Mouse (Mus musculus): Measurements from ENCODE around the gene Lsm2.
"Not testable (repeated sequence)": the region's sequence is repeated elsewhere in the genome, so short reads cannot be mapped to it uniquely, and the experiment has no call there.

Lsm2 gene

GRCm38 (mm10) chr17:34956340-34956739 is 25.3 kb upstream of the Lsm2 start:
- no peak for DNase-seq (ENCODE audit: extremely low spot score, low spot score)

- not testable (repeated sequence) for DNase-seq (ENCODE audit: extremely low spot score, low spot score)
These were observed 24.4 kb upstream of the Lsm2 start for GRCm38 (mm10) chr17:34957291-34957690.

GRCm38 (mm10) chr17:34957966-34958365 is 23.7 kb upstream of the Lsm2 start:
- DNase-seq (ENCODE audit: extremely low spot score, low spot score) = not testable (repeated sequence)

- not testable (repeated sequence) for DNase-seq (ENCODE audit: extremely low spot score, low spot score)
These were observed 22.9 kb upstream of the Lsm2 start for GRCm38 (mm10) chr17:34958734-34959129.

GRCm38 (mm10) chr17:34959130-34959778 is 22.4 kb upstream of the Lsm2 start, which contains the start of gene Hspa1b:
Hspa1b (minus strand) TSS chr17:34959238.
- DNase-seq (ENCODE audit: extremely low spot score, low spot score) = peak; percentile 74

- DNase-seq (ENCODE audit: extremely low spot score, low spot score) = peak; percentile 42
These were observed 21.7 kb upstream of the Lsm2 start for GRCm38 (mm10) chr17:34959881-34960515.

- no peak for DNase-seq (ENCODE audit: extremely low spot score, low spot score)
These were observed 20.8 kb upstream of the Lsm2 start for GRCm38 (mm10) chr17:34960702-34961493.

- no peak for DNase-seq (ENCODE audit: extremely low spot score, low spot score)
These were observed 19.5 kb upstream of the Lsm2 start for GRCm38 (mm10) chr17:34962125-34962524.

GRCm38 (mm10) chr17:34962841-34963240 is 18.8 kb upstream of the Lsm2 start:
- DNase-seq (ENCODE audit: extremely low spot score, low spot score) = no peak

GRCm38 (mm10) chr17:34964640-34965049 is 17.0 kb upstream of the Lsm2 start:
- no peak for DNase-seq (ENCODE audit: extremely low spot score, low spot score)

GRCm38 (mm10) chr17:34965627-34966026 is 16.0 kb upstream of the Lsm2 start:
- no peak for DNase-seq (ENCODE audit: extremely low spot score, low spot score)

GRCm38 (mm10) chr17:34969822-34970221 is 11.8 kb upstream of the Lsm2 start, which contains the start of gene Gm20481:
Gm20481 (plus strand) TSS chr17:34969912.
- DNase-seq (ENCODE audit: extremely low spot score, low spot score) = not testable (repeated sequence)

- not testable (repeated sequence) for DNase-seq (ENCODE audit: extremely low spot score, low spot score)
These were observed 10.8 kb upstream of the Lsm2 start for GRCm38 (mm10) chr17:34970850-34971249.

GRCm38 (mm10) chr17:34971694-34972068 is 10.0 kb upstream of the Lsm2 start:
- not testable (repeated sequence) for DNase-seq (ENCODE audit: extremely low spot score, low spot score)

GRCm38 (mm10) chr17:34972069-34972749 is 9.5 kb upstream of the Lsm2 start, which contains the start of the genes Hspa1a and Hspa1l:
Hspa1a (minus strand) TSS chr17:34972156.
Hspa1l (plus strand) TSS chr17:34972703.
- DNase-seq (ENCODE audit: extremely low spot score, low spot score) = peak; percentile 75

- DNase-seq (ENCODE audit: extremely low spot score, low spot score) = no peak
These were observed 5.8 kb upstream of the Lsm2 start for GRCm38 (mm10) chr17:34975581-34976492.

- no peak for DNase-seq (ENCODE audit: extremely low spot score, low spot score)
These were observed 4.7 kb upstream of the Lsm2 start for GRCm38 (mm10) chr17:34977000-34977399.

GRCm38 (mm10) chr17:34978239-34978638 is 3.4 kb upstream of the Lsm2 start:
- no peak for DNase-seq (ENCODE audit: extremely low spot score, low spot score)

- no peak for DNase-seq (ENCODE audit: extremely low spot score, low spot score)
These were observed 2.0 kb upstream of the Lsm2 start for GRCm38 (mm10) chr17:34979631-34980030.

GRCm38 (mm10) chr17:34980655-34981054 is 1.0 kb upstream of the Lsm2 start:
- no peak for DNase-seq (ENCODE audit: extremely low spot score, low spot score)

Data from neural tube, embryonic 10.5 days (tissue).